Mouse (Mus musculus): ENCODE results near the gene Creb3l4. TPM values are rescaled to one million over a fixed set of nuclear protein-coding genes. Genes with fewer than 3 reads are reported as not detected.
A peak's percentile ranks its signal among the peaks of the same experiment; 100 is the strongest.

Gene Creb3l4
- total and polyA plus RNA-seq, 2 experiments from 2014 or later = 0.21 to 1.4 TPM

- Histone ChIP-seq H3K9ac (replicated peaks; ENCODE audit: low read length) (no peak overlapping the region), H3K27me3 (ENCODE audit: insufficient read depth, low read length) (no peaks in the 10 kb centered on the region), H3K4me1 (ENCODE audit: insufficient read depth, low read length) (no peaks in the 10 kb centered on the region), H3K4me3 (ENCODE audit: low read length) (no peak overlapping the region), H3K4me2 (ENCODE audit: low read depth, low read length) (no peak overlapping the region), H3K36me3 (ENCODE audit: insufficient read depth, low read length) (peaks cover 50% of the 10 kb centered on the region), H3K27ac (no peak overlapping the region), H3K9me3 (ENCODE audit: low read length) (no peaks in the 10 kb centered on the region)
- 94% methylated on average over 22 of the region's 22 CpGs for WGBS
- DNase-seq (ENCODE audit: low spot score) (no peak), ATAC-seq (no peak)
- no peak for TF ChIP-seq CTCF (IDR thresholded peaks at IDR 0.05; ENCODE audit: low read depth)
Observed at GRCm38 (mm10) chr3:90273855-90274254, 30.5 kb upstream of the Creb3l4 start.

DNA sequence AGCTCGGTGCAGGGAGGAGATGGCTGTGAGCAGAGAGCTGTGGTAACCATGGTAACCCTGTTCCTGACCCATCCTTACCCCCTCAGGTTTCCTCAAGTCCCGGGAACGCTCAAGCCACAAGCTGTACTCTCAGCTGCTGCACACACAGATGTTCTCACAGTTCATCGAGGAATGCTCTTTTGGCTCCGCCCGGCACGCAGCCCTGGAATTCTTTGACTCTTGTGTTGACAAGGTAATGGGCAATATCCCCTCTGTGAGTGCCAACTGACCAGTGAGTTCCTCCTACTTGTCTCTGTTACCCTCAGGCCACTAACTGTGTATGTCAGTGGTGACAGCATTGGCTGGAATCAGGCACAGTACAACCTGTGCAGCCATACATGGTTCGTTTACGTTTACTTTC is 28.9 kb upstream of the Creb3l4 start:
- H3K27me3 ChIP-seq (ENCODE audit: insufficient read depth, low read length) = no peaks in the 10 kb centered on the region
- H3K9me3 ChIP-seq (ENCODE audit: low read length) = no peaks in the 10 kb centered on the region
- H3K4me3 ChIP-seq (ENCODE audit: low read length) = no peak overlapping the region
- ATAC-seq (no peak), DNase-seq (ENCODE audit: low spot score) (no peak)
- H3K9ac ChIP-seq (replicated peaks; ENCODE audit: low read length) = no peak overlapping the region
- TF ChIP-seq CTCF (IDR thresholded peaks at IDR 0.05; ENCODE audit: low read depth) = no peak
- H3K4me2 ChIP-seq (ENCODE audit: low read depth, low read length) = no peak overlapping the region
- no peak overlapping the region for H3K27ac ChIP-seq
- no peaks in the 10 kb centered on the region for H3K4me1 ChIP-seq (ENCODE audit: insufficient read depth, low read length)
- 67% methylated on average over 9 of the region's 9 CpGs for WGBS
- H3K36me3 ChIP-seq (ENCODE audit: insufficient read depth, low read length) = peaks cover 41% of the 10 kb centered on the region

- ATAC-seq = no peak
- no peak for DNase-seq (ENCODE audit: low spot score)
- 95% methylated on average over 8 of the region's 8 CpGs for WGBS
- Histone ChIP-seq H3K9me3 (ENCODE audit: low read length) (no peaks in the 10 kb centered on the region), H3K4me3 (ENCODE audit: low read length) (no peak overlapping the region), H3K36me3 (ENCODE audit: insufficient read depth, low read length) (peaks cover 28% of the 10 kb centered on the region), H3K27ac (no peak overlapping the region), H3K9ac (replicated peaks; ENCODE audit: low read length) (no peak overlapping the region), H3K27me3 (ENCODE audit: insufficient read depth, low read length) (no peaks in the 10 kb centered on the region), H3K4me2 (ENCODE audit: low read depth, low read length) (no peak overlapping the region), H3K4me1 (ENCODE audit: insufficient read depth, low read length) (no peaks in the 10 kb centered on the region)
- no peak for TF ChIP-seq CTCF (IDR thresholded peaks at IDR 0.05; ENCODE audit: low read depth)
Observed at GRCm38 (mm10) chr3:90270784-90271183, 27.5 kb upstream of the Creb3l4 start.

- H3K4me3 ChIP-seq (ENCODE audit: low read length) = no peak overlapping the region
- 87% methylated on average over 16 of the region's 16 CpGs for WGBS
- DNase-seq (ENCODE audit: low spot score) = no peak
- ATAC-seq = no peak
- H3K27ac ChIP-seq = no peak overlapping the region
- TF ChIP-seq CTCF (IDR thresholded peaks at IDR 0.05; ENCODE audit: low read depth) = no peak
- H3K4me2 ChIP-seq (ENCODE audit: low read depth, low read length) = no peak overlapping the region
- H3K36me3 ChIP-seq (ENCODE audit: insufficient read depth, low read length) = peaks cover 16% of the 10 kb centered on the region
- no peaks in the 10 kb centered on the region for H3K27me3 ChIP-seq (ENCODE audit: insufficient read depth, low read length)
- H3K9me3 ChIP-seq (ENCODE audit: low read length) = no peaks in the 10 kb centered on the region
- no peaks in the 10 kb centered on the region for H3K4me1 ChIP-seq (ENCODE audit: insufficient read depth, low read length)
- no peak overlapping the region for H3K9ac ChIP-seq (replicated peaks; ENCODE audit: low read length)
Observed at GRCm38 (mm10) chr3:90268971-90269370, 25.7 kb upstream of the Creb3l4 start.

GRCm38 (mm10) chr3:90268190-90268589 is 24.9 kb upstream of the Creb3l4 start:
- H3K4me1 ChIP-seq (ENCODE audit: insufficient read depth, low read length) = no peaks in the 10 kb centered on the region
- no peak for DNase-seq (ENCODE audit: low spot score)
- no peak for TF ChIP-seq CTCF (IDR thresholded peaks at IDR 0.05; ENCODE audit: low read depth)
- no peak overlapping the region for H3K9ac ChIP-seq (replicated peaks; ENCODE audit: low read length)
- no peak overlapping the region for H3K4me3 ChIP-seq (ENCODE audit: low read length)
- no peaks in the 10 kb centered on the region for H3K27me3 ChIP-seq (ENCODE audit: insufficient read depth, low read length)
- 95% methylated on average over 11 of the region's 11 CpGs for WGBS
- H3K36me3 ChIP-seq (ENCODE audit: insufficient read depth, low read length) = peaks cover 22% of the 10 kb centered on the region
- no peak overlapping the region for H3K27ac ChIP-seq
- H3K9me3 ChIP-seq (ENCODE audit: low read length) = no peaks in the 10 kb centered on the region
- no peak overlapping the region for H3K4me2 ChIP-seq (ENCODE audit: low read depth, low read length)
- no peak for ATAC-seq

DNA sequence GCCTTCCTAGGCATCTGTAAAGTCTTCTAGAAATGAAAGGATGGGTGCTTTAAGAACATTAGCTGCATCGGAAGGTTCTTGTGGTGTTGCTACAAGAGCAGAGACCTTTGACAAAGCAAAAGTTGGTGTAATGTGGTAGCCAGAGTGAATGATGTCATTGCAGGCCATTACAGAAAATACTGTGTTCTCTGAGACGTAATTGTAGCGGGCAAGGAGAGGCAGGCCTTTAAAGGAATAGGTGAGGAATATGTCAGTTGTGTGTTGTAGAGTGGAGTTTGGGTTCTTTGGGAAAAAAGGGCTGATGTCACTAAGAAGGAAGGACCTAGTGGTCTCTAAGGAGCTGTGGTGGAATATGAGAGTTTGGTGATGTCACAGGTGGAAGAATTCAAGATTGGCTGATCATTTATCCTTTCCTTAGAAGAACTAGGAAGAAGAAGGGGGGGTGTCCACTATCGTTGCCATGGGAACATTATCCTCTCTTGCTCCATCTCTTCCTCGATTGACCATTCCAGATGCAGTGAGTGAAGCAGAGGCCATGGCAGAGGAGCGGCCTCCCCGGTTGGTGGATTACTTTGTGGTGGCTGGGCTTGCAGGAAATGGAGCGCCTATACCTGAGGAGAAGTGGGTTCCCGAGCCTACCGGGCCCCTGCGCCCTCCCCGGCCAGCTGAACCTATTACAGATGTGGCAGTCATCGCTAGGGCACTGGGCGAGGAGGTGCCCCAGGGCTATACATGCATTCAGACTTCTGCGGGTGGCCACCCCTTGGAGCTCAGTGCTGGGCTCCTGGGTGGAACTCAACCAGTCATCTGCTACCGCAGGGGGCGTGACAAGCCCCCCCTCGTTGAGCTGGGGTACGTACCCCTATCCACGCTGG is 23.8 kb upstream of the Creb3l4 start:
- WGBS = 92% methylated on average over 20 of the region's 20 CpGs
- Histone ChIP-seq H3K4me1 (ENCODE audit: insufficient read depth, low read length) (no peaks in the 10 kb centered on the region), H3K36me3 (ENCODE audit: insufficient read depth, low read length) (peaks cover 24% of the 10 kb centered on the region), H3K4me2 (ENCODE audit: low read depth, low read length) (peak overlapping the region; percentile 85; the same call in 1 of the 2 replicates), H3K4me3 (ENCODE audit: low read length) (no peak overlapping the region), H3K27ac (no peak overlapping the region), H3K27me3 (ENCODE audit: insufficient read depth, low read length) (no peaks in the 10 kb centered on the region), H3K9me3 (ENCODE audit: low read length) (no peaks in the 10 kb centered on the region), H3K9ac (replicated peaks; ENCODE audit: low read length) (no peak overlapping the region)
- ATAC-seq (no peak), DNase-seq (ENCODE audit: low spot score) (no peak)
- no peak for TF ChIP-seq CTCF (IDR thresholded peaks at IDR 0.05; ENCODE audit: low read depth)

Measured in hindbrain, postnatal 0 days (tissue).